Mouse (Mus musculus) CD4-positive, CD25-positive, alpha-beta regulatory T cell, adult 2 months (primary cell): ENCODE results near the gene Zfp334.

Experiments used
- DNase-seq: peaks from one replicate; pipeline ENCODE4 v3.0.0-alpha.2; 2012; ENCODE audit warnings: low read depth, low spot score

Zfp334 gene

GRCm38 (mm10) chr2:165376001-165376400 is 12.1 kb downstream of the Zfp334 start:
- no peak for DNase-seq

DNA sequence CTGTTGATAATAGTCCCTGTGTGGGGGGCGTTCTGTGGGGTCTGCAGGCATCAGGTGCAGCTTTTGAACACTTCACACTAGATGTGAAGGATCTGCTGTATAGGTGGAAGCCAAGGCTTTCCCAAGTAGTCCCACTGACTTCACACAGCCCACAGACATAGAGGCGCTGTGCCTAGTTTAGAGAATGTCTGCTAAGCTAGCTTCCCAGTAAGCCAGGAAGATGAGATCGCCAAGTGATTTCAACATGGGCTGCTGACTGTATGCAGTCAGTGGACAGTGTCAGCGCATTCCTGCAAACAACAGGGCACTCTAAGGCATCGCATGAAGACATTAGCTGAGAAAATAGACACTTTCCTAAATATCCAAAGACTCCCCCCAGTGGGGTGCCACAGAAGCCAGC is 12.6 kb downstream of the Zfp334 start:
- no peak for DNase-seq

GRCm38 (mm10) chr2:165371066-165371465 is 17.0 kb downstream of the Zfp334 start:
- DNase-seq, result no peak

- no peak for DNase-seq
Observed at GRCm38 (mm10) chr2:165370348-165370747, 17.7 kb downstream of the Zfp334 start.

- no peak for DNase-seq
Observed at GRCm38 (mm10) chr2:165368496-165368895, 19.6 kb downstream of the Zfp334 start, which contains the start of gene Zfp663. Zfp663 (minus strand) TSS chr2:165368729.

- DNase-seq, result peak; percentile 22
Observed at GRCm38 (mm10) chr2:165367868-165368439, 20.1 kb downstream of the Zfp334 start.

DNA sequence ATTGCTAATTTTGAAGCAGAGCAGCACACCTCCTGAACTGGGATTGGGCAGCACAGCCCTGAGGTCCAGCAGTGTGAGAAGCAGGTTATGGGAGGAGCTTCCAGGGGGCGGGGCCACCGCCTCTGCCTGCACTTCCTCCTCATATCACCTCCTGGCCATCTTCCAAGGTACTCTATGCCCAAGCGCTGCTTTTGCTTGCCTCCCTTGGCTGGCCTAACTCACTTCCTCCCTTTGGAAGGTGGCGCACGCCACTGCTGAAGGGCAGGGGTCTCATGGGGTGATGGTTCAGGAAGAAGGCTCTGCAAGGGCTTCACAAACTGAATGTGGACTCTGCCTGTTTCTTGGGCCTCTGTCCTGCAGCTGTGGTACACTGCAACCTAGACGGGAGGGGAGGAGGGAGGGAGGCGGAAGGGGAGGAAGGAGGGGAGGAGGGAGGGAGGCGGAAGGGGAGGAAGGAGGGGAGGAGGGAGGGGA is 21.0 kb downstream of the Zfp334 start:
- DNase-seq, result peak; percentile 50

- peak; percentile 69 for DNase-seq
Observed at GRCm38 (mm10) chr2:165364334-165365091, 23.5 kb downstream of the Zfp334 start.

GRCm38 (mm10) chr2:165363282-165363681 is 24.8 kb downstream of the Zfp334 start:
- no peak for DNase-seq

GRCm38 (mm10) chr2:165360861-165361260 is 27.2 kb downstream of the Zfp334 start:
- DNase-seq, result peak; percentile 75

DNA sequence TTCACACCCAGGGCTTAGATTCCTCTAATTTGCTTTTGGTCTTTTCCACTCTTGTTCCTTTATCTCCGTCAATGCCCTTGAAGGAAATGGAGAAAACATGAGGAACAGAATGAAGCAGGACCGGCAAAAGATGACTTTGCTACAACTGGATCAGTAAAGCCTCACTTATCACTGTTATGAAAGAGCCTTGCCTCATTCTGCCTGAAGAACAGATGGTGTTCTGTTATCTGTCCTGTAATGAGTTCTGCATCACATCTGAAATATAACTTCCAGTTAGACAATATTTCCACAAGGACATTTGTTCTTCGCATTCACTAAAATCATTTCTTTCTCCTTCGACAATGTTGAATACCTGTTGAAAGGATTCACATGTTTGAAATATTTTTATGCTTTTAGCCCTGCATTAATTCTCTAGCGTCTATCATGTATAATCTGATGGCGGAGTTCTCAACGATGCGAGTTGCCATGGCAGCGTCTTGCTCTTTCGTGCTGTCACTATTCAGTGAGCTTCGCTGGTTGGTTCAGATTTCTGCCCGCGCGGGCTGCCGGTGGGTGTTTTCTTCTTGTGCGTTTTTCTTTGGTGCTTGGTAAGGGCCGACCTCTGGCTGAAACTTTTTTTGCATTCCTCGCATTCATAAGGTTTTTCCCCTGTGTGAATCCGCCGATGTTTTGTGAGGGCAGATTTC is 36.1 kb downstream of the Zfp334 start:
- DNase-seq, result no peak

DNA sequence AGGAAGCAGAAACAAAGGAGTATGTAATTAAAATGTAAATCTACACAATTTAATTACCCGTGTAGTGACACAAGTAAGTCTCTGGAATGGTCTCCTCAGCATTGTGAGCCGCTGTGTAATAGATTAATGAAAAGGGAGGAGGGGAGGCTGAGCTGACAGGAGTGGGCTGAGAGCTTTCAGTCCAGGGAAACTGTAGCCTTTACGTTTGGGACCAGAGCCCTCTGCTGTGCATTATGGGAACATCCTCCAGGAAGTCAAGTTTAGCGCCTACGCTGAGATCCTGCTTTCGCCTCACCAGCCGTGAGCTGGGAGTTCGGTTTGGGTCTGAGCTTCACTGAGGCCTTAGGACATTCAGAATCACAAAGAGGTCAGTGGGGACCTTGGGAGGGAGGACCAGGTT is 38.6 kb downstream of the Zfp334 start:
- DNase-seq, result no peak

DNA sequence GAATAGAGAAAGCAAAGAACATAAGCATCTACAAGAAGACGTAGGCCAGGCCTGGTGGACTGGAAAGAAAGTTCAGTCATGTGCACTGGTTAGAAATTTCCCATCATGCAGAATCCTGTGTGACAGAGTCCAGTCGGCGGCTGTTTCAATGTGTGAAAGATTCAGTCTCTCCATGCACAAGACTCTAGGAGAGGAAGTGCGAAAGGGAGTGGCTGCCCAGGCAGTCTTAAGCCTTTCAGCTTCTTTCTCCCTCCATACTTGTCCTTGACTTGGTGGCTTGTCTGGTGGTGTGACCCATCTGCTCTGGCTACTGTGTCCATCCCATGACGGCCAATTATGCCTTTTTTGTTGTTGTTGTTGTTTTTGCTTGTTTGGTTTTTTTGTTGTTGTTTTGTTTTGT is 41.9 kb downstream of the Zfp334 start:
- DNase-seq, result no peak

DNA sequence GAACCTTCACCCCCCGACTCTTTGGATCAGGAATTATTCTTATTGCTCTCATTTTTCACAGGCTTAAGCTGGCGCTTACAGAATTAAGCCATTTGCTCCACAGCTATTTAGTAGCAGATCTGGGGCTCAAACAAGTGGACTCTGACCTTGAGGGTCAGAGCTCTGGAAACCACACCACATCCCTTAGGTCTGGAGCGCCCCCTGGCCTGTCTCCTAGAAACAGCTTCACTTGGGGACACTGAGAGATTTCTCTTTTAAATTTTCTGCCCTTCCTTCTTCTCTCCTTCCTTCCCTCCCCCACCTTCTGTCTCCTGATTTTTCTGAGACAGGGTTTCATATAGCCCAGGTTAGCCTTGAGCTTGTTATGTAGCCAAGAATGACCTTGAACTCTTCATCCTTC is 50.9 kb downstream of the Zfp334 start:
- peak; percentile 38 for DNase-seq

DNA sequence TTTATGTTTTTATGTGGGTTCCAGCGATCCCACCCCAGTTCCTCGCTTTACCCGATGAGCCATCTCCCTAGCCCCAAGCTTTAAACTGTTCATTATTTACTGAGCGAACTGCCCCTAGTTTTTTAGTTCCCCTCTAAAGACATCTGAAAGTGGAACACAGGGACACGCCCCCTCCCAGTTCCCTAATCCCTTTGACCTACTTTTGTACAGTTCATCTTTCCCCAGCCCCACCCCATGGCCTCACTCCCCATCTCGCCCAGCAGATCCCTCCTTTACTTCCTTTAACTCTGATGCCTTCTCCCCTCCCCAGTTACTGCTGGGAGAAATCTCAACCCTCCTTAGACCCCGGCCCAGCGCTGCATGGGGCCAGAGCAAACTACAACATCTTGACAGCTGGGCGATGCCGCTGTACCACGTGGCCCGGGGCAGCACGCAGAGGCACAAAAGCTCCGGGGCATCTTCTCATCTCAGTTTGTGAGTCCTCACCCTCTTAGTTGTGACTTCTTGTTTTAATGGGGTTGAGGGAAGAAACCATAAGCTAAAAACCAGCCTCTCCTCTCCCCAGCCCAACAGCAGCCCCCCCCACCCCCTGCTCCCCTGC is 55.3 kb downstream of the Zfp334 start:
- DNase-seq, result no peak

DNA sequence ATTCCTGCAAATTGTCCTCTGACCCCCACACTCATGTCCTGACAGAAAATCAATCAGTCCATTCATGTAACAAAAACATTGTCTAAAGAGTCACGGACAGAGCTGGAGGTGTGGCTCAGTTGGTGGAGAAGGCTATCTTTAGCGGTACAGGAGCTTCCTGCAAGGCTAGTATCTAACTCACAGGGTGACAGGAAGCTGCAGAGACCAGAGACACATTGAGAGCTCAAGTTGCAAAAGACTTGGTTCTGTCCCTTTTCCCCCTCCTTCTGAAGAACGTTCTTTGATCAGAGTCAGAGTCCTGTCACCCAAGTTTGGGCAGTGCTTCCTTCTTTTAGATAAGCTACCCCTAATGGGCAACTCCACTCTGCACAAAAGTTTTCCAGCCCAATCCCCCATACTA is 58.4 kb downstream of the Zfp334 start:
- no peak for DNase-seq

GRCm38 (mm10) chr2:165328746-165329145 is 59.3 kb downstream of the Zfp334 start:
- DNase-seq, result no peak

DNA sequence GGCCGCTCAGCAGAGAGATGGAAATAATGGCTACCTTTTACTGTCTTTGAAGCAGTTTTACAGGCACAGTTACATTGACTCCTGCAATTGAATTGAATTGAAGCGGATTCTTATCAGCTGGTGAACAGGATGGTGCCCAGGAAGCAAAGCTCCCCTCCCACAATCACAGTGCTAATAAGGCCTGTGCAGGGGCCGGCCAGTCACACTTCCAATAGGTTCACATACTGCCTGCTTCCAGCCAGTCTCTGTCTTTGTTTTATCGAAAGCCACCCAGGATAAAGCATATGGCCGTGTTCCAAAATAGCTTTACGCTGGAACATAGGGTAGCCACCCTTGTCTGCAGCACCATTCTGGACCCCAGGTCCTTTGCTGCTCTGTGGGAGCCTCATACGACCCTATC is 60.7 kb downstream of the Zfp334 start:
- DNase-seq, result no peak

DNA sequence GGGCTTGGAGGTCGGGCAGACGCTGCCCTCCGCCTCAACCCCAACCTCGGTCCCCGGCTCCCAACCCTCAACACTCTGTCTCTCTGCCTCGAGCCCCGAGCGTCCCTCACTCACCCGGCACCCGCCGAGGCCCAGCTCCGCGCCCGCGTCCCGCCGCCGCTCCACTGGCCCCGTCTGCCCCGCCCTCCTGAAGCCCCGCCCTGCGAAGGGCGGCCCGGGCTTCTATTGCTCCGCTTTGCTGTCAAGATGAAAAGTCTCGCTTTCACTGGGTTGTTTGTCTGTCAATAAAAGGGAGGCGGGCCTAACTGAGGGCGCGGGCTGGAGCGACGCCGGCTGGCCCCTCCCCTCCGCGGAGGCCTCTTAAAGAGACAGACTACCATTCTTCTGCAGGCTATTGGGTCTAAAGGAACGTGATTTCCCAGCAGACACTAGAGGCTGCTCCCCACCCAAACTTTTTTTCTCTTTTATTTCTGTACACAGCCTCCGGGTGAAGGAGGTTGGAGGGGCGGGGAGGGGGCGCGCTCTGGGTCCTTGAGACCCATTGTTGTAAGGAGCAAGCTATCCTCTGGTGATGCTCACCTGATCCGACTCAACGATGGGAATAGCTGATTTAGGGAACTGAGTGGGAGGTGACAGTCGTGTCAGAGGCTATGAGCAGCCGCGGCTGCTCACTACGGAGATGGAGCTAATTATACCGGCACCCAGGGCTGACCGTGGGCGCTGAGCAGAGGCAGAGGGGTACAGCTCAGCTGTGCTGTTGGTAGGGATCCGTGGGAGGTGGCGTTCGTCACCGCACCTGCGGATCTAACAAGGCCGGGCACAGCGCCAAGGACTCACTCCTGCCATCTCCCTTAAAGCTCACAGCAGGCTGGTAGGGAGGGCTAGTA is 61.5 kb downstream of the Zfp334 start, which contains the start of gene Elmo2:
Gene Elmo2, minus strand, starts transcription at position 176 of the 887 bp plus-strand sequence.
- DNase-seq, result peak; percentile 98

DNA sequence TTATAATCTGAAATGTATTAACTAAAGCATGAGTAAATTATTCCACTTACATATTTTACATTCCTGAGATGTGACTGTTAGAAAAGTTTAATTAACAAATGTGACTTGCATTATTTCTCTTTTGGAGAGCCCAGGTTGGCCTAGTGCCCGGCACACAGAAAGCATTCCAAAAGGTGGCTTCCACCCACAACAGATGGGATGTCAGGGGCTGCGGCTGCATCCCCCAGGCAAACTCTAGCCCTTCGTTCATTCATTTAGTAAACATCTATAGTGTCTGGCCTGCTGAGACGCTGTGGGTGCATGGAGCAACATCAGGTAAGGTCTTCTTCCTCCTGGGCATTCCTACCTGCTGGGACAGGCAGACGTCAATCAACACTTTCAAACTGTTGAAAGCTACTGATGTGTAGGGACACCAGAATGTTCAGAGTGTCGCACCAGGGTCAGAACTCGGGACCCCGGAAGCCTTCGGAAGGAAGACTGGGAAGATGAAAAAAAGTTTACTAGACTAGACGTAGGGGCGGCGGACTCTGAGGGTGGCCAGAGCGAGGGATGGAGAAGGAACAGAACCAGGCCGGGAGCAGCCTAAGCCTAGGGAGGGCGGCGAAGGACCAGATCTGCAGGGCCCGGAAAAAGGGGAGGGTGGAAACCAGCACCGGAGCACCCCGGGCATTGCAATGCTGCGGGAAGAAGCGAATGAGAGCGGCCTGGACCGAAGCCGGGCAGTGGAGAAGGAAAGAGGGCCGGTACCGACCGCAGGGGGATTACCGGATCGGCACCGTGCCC is 62.3 kb downstream of the Zfp334 start:
- DNase-seq, result no peak
